In the genomic region with DNA sequence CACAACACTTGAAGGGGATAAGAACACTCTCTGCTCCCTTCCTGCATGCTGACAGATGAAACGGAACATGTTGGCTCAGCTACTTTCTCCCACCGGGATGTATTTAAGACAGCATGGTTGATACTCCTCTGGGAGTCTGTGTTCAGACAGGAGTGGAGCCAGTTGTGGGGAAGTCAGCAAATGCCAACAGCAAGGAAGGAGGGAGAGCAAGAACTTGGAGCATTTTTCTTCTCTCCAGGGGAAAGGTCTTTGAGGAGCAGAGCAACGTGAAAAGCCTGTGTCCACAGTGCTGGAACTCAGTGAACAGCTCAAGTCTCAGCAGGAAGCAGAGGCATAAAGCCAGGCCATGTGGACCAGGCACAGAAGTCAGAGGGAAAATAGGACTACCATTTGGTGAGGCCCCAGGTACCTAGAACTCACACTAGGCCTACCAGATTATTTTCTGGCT, we compare ENCODE assay signal across 13 mouse cellular contexts.
DNase-seq lines count a peak whose midpoint lies in the region; ATAC-seq lines count a peak whose summit lies in the region.
"Had no signal": no experiment of that assay in that cellular context is flagged by ENCODE, and none has a peak within 500 bp of the region (broad histone marks: within the 10 kb centered on the region; RNA-seq: fewer than 3 reads in every experiment).

No protein-coding gene starts in this region.

- intact Hi-C loops in left cerebral cortex, postnatal 4 days (cut with DNase I) = no loop called here
- intact Hi-C loops in left cerebral cortex, postnatal 36 days (cut with DNase I) = no loop called here

- H3K27ac ChIP-seq in heart, embryonic 11.5 days (ENCODE audit: low read depth, low read length) = no peak overlapping the region
- H3K27ac ChIP-seq: forebrain, embryonic 13.5 days; heart, embryonic 13.5 days; intestine, embryonic 15.5 days had no signal

- H3K4me3 ChIP-seq in heart, embryonic 11.5 days (ENCODE audit: low read depth, low read length) = no peak overlapping the region
- H3K4me3 ChIP-seq: forebrain, embryonic 13.5 days; heart, embryonic 13.5 days; intestine, embryonic 15.5 days had no signal

- no peaks in the 10 kb centered on the region for H3K4me1 ChIP-seq in heart, embryonic 11.5 days (ENCODE audit: control insufficient read depth, insufficient read depth, low read length)
- H3K4me1 ChIP-seq: forebrain, embryonic 13.5 days; heart, embryonic 13.5 days; intestine, embryonic 15.5 days had no signal

- H3K27me3 ChIP-seq in heart, embryonic 11.5 days (ENCODE audit: control insufficient read depth, insufficient read depth, low read length) = no peaks in the 10 kb centered on the region
- H3K27me3 ChIP-seq: CH12.LX; forebrain, embryonic 13.5 days; heart, embryonic 13.5 days; intestine, embryonic 15.5 days had no signal

- no peak overlapping the region for H3K9ac ChIP-seq in heart, embryonic 11.5 days (ENCODE audit: low read depth, low read length)
- H3K9ac ChIP-seq: forebrain, embryonic 13.5 days; heart, embryonic 13.5 days; intestine, embryonic 15.5 days had no signal

- no peak for ATAC-seq in heart, embryonic 11.5 days (replicated peaks; ENCODE audit: insufficient number of reproducible peaks, low FRiP score, low TSS enrichment)
- ATAC-seq: forebrain, embryonic 13.5 days; intestine, embryonic 15.5 days had no signal

- H3K4me2 ChIP-seq in heart, embryonic 11.5 days = no peak overlapping the region
- H3K4me2 ChIP-seq: forebrain, embryonic 13.5 days; heart, embryonic 13.5 days; intestine, embryonic 15.5 days had no signal

- WGBS in heart, embryonic 11.5 days (ENCODE audit: insufficient replicate concordance) = 59% methylated on average over 3 of the region's 3 CpGs

- no peaks in the 10 kb centered on the region for H3K36me3 ChIP-seq in heart, embryonic 11.5 days (ENCODE audit: control insufficient read depth, insufficient read depth, low read length)
- H3K36me3 ChIP-seq: heart, embryonic 13.5 days; intestine, embryonic 15.5 days had no signal

- DNase-seq in heart, adult 11 months = peak; percentile 97
- peak; percentile 47 for DNase-seq in left cerebral cortex, postnatal 4 days
- DNase-seq in left cerebral cortex, postnatal 36 days (ENCODE audit: low spot score in 2 of 2) = no peak
- DNase-seq in cerebellum, adult 9-10 months = peak; percentile 99
- DNase-seq in layer of hippocampus, adult 9-11 months = peak; percentile 15
- DNase-seq in spleen, postnatal 4 days (ENCODE audit: low spot score in 2 of 2) = no peak
- DNase-seq in retina, postnatal 1 day = no peak
- DNase-seq: liver had no signal

- H3K9me3 ChIP-seq in heart, embryonic 11.5 days (replicated peaks; ENCODE audit: control insufficient read depth, low read length) = no peaks in the 10 kb centered on the region
- H3K9me3 ChIP-seq: forebrain, embryonic 13.5 days; heart, embryonic 13.5 days; intestine, embryonic 15.5 days had no signal

Comparison
In these comparisons a context has a peak if more than half of its experiments do, and no peak if none do; other contexts are left out.
1. DNase-seq: peak in heart, adult 11 months (single experiment), left cerebral cortex, postnatal 4 days (single experiment), cerebellum, adult 9-10 months (single experiment) and layer of hippocampus, adult 9-11 months (single experiment); none in left cerebral cortex, postnatal 36 days (0 of 2), spleen, postnatal 4 days (0 of 2) and retina, postnatal 1 day (single experiment).